Mouse (Mus musculus) adrenal gland, adult 2 months (tissue): ENCODE measurements around the gene Magi2. TPM values are rescaled to one million over a fixed set of nuclear protein-coding genes. Genes with fewer than 3 reads are reported as not detected.
"Not testable (repeated sequence)": the region's sequence is repeated elsewhere in the genome, so short reads cannot be mapped to it uniquely, and the experiment has no call there.

ENCODE experiments used
- DNase-seq: peaks from one replicate; pipeline ENCODE4 v3.0.0; 2021
- polyA plus RNA-seq: library from polyadenylated mRNA; depleted of rRNA; stranded (reverse); fragments of >200 nt; gene quantifications from 2 replicates; pipeline ENCODE4 v1.2.3, GENCODE M21; 2012
- total RNA-seq, 2 experiments: library from RNA; stranded (reverse); gene quantifications; 2 replicates each; pipeline ENCODE4 v1.2.3; 2021

Gene Magi2
- total and polyA plus RNA-seq, 3 experiments, result 4.5 to 7.3 (median 6.7) TPM

GRCm38 (mm10) chr5:20249382-20249781, 1022.5 kb downstream of the Magi2 start:
- DNase-seq, result no peak

DNA sequence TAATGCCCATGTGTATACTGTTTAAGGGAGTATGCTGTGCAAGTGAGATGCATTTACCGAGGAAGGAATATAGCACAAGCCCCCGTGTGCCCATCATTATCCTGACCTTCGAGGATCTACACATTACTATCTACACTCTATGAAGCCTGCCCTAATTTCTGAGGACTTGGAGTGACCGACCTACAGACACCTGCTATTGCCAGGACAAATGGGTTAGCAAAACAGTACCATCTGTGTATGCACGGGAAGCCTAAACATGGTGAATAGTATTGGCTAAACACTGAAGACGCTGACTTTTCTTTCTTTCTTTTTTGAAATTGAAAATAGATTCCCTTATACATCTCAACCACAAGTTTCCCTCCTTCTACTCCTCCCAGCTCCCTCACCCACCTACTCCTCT, 1024.7 kb downstream of the Magi2 start:
- DNase-seq, result no peak

GRCm38 (mm10) chr5:20256150-20256868, 1029.5 kb downstream of the Magi2 start:
- no peak for DNase-seq

- DNase-seq, result peak; percentile 2
Measured at GRCm38 (mm10) chr5:20256933-20257332, 1030.1 kb downstream of the Magi2 start.

- DNase-seq, result no peak
Measured at GRCm38 (mm10) chr5:20257419-20257818, 1030.6 kb downstream of the Magi2 start.

- DNase-seq, result no peak
Measured at GRCm38 (mm10) chr5:20259719-20260118, 1032.9 kb downstream of the Magi2 start.

GRCm38 (mm10) chr5:20272680-20273079, 1045.8 kb downstream of the Magi2 start:
- not testable (repeated sequence) for DNase-seq

GRCm38 (mm10) chr5:20275632-20276031, 1048.8 kb downstream of the Magi2 start:
- no peak for DNase-seq

GRCm38 (mm10) chr5:20285080-20285840, 1058.4 kb downstream of the Magi2 start:
- DNase-seq, result no peak

GRCm38 (mm10) chr5:20294521-20294920, 1067.7 kb downstream of the Magi2 start:
- no peak for DNase-seq

DNA sequence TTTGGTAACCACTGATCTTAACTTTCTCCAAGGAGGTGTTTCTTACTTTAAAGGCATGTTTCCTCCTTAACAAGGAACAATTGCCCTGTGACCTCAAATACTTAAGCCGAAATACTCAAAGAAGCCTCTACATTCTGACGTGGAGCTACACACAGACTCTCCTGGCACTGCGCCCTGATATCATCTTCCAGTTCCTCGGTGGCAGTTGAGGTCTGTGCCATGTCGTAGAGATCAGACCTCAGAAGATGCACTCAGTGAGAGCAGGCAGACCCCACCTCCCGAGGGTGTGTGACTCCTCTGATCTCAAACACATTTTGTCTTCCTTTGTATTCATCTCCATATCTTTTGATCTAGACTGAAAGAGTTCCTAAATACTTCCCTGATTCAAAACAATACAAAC, 1073.0 kb downstream of the Magi2 start:
- no peak for DNase-seq

- no peak for DNase-seq
Measured at GRCm38 (mm10) chr5:20303056-20303965, 1076.5 kb downstream of the Magi2 start.

DNA sequence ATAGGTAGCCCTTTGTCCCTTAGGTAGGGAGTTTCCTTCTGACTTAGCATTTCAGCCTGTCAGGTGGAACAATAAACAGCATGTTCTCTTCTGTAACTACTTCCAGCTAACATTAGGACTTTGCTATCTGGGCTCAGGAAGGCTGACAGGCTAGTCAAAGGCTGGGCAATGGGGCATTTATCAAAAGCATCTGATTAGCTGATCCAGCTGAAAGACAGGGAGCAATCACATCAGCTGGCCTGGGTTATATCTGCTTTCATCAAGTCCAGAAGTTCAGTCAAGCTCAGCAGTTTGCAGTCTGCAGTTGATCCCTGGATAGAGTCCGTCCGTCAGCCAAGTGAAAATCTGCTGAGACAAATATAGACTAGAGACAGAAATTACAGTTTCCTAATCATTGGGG, 1094.1 kb downstream of the Magi2 start:
- DNase-seq, result no peak

DNA sequence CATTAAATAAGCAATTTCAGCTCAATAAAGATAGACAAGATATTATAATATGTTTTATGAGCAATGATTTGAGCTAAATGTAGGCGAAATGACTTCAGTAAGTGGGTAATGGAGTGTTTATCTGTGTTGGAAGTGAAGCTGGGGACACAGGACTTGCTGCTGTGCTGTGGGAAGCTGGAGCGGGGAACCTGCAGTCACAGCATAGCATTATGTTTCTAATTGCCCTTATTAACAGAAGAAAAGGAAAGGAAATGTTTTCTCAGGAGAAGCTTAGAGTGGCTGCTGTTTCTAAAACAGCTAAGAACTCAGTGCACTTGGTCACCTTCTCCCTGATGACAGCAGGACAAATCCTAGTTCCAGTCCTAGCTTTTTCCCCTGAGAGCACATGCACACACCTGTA, 1098.5 kb downstream of the Magi2 start:
- DNase-seq, result no peak

GRCm38 (mm10) chr5:20328901-20329300, 1102.1 kb downstream of the Magi2 start:
- DNase-seq, result no peak

DNA sequence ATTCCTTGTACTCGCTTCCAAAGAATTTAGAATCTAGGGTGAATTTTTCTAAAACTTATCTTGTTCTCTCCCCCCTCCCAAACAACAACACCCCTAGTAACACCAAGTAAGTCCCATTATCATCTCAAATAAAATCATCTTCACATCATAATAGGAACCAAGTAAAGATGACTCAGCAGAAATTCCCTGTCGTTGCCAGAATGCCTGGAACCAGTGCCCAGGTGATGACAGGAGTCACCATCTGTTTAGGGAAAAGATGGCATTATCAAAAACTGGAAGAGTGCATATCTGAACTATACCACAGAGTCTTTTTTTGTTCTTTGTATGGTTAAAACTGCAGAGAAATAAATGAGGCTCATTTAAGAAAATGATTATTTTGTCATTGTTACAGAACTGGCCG, 1103.2 kb downstream of the Magi2 start:
- no peak for DNase-seq

- no peak for DNase-seq
Measured at GRCm38 (mm10) chr5:20332574-20332973, 1105.7 kb downstream of the Magi2 start.

- DNase-seq, result no peak
Measured at GRCm38 (mm10) chr5:20334549-20334948, 1107.7 kb downstream of the Magi2 start.

DNA sequence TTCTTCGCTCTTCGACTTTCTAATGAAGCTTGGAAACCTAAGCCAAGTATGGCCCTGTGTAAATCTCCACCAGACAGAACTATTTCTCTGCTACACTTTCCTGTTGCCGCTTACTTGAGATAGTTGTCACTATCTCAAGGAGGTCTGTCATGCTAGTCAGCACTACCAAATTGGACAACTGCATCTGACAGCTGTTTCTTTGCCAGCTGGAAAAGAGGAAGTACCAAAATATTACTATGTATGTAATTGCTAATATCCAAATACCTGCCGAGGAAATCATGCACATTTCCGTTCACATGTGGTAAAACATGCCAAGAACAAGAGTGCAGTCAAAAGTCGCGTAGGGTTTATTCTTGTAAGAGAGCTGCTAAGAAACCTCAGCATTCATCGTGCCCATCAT, 1126.1 kb downstream of the Magi2 start:
- no peak for DNase-seq

GRCm38 (mm10) chr5:20358437-20358836, 1131.6 kb downstream of the Magi2 start:
- no peak for DNase-seq

- DNase-seq, result no peak
Measured at GRCm38 (mm10) chr5:20359021-20359420, 1132.2 kb downstream of the Magi2 start.

DNA sequence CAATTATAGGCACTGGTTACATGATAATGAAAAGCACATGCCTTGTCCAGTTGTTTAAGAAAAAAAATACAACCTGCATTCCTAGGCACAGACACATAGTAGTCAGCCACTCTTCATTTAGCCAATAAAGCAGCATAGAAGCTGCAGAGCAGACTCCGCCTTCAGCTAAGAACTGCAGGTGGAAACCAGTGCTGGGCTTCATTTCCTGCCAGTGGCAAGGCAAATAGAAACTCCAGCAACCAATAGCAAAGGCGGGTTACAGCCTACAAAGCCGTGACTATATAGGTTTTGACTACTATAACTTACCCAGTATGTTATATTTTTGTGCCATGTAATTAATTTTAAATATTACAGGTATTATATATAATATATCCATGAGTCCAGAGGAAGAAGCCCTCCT, 1135.3 kb downstream of the Magi2 start:
- DNase-seq, result no peak

- DNase-seq, result no peak
Measured at GRCm38 (mm10) chr5:20363216-20363615, 1136.4 kb downstream of the Magi2 start.
